Mouse (Mus musculus) myocyte (in vitro differentiated cells): ENCODE results near the gene Hoxd11.

ENCODE experiments used
- CEBPB ChIP-seq: IDR thresholded peaks from 2 replicates; pipeline ENCODE4 v1.6.1; 2011; ENCODE audit warnings: mild to moderate bottlenecking, moderate library complexity; ENCODE audit not compliant: poor library complexity, insufficient read depth, severe bottlenecking
- E2F4 ChIP-seq: IDR thresholded peaks from one replicate; pipeline ENCODE4 v1.6.1; 2011; ENCODE audit warnings: mild to moderate bottlenecking, control low read depth, moderate library complexity; ENCODE audit not compliant: insufficient read depth
- MAX ChIP-seq: IDR thresholded peaks from one replicate; pipeline ENCODE4 v1.6.1; 2011; ENCODE audit warnings: low read depth, mild to moderate bottlenecking, control low read depth
- MYOD1 ChIP-seq, 3 experiments: IDR thresholded peaks; one replicate each; pipeline ENCODE4 v1.6.1; 2011; ENCODE audit warnings: control low read depth in 2 of 3, low read depth in 2 of 3, mild to moderate bottlenecking in 2 of 3, moderate library complexity in 1 of 3; ENCODE audit not compliant: insufficient read length in 2 of 3, control insufficient read depth in 1 of 3
- MYOG ChIP-seq, 3 experiments: IDR thresholded peaks; one replicate each; pipeline ENCODE4 v1.6.1; 2011; ENCODE audit warnings: control low read depth in 2 of 3, low read depth in 2 of 3, mild to moderate bottlenecking in 2 of 3; ENCODE audit not compliant: insufficient read length in 2 of 3, control insufficient read depth in 1 of 3, insufficient read depth in 1 of 3
- POLR2A ChIP-seq: IDR thresholded peaks from one replicate; pipeline ENCODE4 v1.6.1; 2011; ENCODE audit warnings: low read depth, mild to moderate bottlenecking, control low read depth, moderate library complexity; ENCODE audit not compliant: insufficient read length
- POLR2AphosphoS2 ChIP-seq: IDR thresholded peaks from one replicate; pipeline ENCODE4 v1.6.1; 2011; ENCODE audit warnings: low read depth, control low read depth; ENCODE audit not compliant: insufficient read length
- REST ChIP-seq: IDR thresholded peaks from one replicate; pipeline ENCODE4 v1.6.1; 2011; ENCODE audit warnings: mild to moderate bottlenecking, control low read depth, moderate library complexity; ENCODE audit not compliant: insufficient read depth, insufficient read length
- TCF12 ChIP-seq: IDR thresholded peaks from one replicate; pipeline ENCODE4 v1.6.1; 2011; ENCODE audit warnings: mild to moderate bottlenecking, control low read depth; ENCODE audit not compliant: poor library complexity, insufficient read depth, severe bottlenecking
- USF1 ChIP-seq: IDR thresholded peaks from one replicate; pipeline ENCODE4 v1.6.1; 2011; ENCODE audit warnings: low read depth, mild to moderate bottlenecking, control low read depth, moderate library complexity

DNA sequence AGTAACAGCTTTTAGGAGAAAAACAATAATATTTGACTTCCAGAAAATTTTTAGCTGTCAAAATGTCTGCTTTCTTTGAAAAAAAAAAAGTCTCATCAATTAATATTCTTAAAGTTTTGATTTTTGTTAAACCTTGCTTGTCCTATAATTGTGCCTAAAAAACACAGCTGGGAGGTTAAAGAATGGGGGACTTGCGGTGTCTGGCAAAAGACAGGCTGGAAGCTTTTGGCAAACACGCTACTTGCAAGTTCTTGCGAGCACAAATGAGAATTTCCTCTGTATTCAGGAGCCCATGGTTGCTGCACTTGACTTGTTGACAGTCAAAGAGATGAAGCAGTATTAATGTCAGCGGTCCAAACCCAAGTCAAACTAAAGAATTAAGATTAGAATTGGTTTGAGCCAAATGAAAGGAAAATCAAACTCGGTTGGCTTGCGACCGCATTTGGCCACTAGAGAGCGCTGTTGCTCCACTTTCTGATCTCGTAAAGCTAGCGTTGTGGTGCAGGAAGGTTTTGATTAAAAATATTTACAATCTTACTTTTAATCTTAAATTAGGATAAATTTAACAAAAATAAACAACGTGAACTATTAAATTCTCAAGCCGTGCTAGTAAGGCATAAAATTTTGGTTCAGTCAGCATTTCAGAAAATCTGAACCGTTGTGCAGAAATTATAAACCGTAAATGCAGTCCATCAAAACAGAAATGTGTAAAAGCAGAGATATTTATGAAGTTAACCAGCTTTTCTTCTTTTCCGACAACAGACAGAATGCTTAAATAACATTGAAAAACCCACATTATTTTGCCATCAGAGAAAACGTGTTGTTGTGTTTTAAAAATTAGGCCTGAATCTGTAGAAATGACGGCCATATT lies 22.8 kb downstream of the Hoxd11 start:
- TF ChIP-seq POLR2A (no peak), REST (no peak), USF1 (no peak), MYOD1 (IDR thresholded peaks at IDR 0.05; ENCODE audit: control insufficient read depth in 1 of 3, insufficient read length in 2 of 3, low read depth in 2 of 3) (no peak), E2F4 (no peak), CEBPB (no peak), TCF12 (no peak), MAX (no peak), POLR2AphosphoS2 (no peak), MYOG (IDR thresholded peaks at IDR 0.05; ENCODE audit: control insufficient read depth in 1 of 3, insufficient read depth in 1 of 3, insufficient read length in 2 of 3, low read depth in 2 of 3) (no peak)
